Mouse (Mus musculus) cerebellum, adult 2 months (tissue): Measurements from ENCODE around the gene Lgi2.

ENCODE experiments used
- CTCF ChIP-seq: fragments of 200-500 bp; IDR thresholded peaks from 2 replicates; pipeline ENCODE4 v1.5.1; 2011; ENCODE audit warnings: low read depth, mild to moderate bottlenecking, control low read depth, low read length, moderate library complexity, borderline replicate concordance; ENCODE audit not compliant: insufficient read depth
- POLR2A ChIP-seq: fragments of 200-500 bp; IDR thresholded peaks from 2 replicates; pipeline ENCODE4 v1.6.1; 2011; ENCODE audit warnings: low read length, control low read depth, borderline replicate concordance; ENCODE audit not compliant: insufficient read depth

DNA sequence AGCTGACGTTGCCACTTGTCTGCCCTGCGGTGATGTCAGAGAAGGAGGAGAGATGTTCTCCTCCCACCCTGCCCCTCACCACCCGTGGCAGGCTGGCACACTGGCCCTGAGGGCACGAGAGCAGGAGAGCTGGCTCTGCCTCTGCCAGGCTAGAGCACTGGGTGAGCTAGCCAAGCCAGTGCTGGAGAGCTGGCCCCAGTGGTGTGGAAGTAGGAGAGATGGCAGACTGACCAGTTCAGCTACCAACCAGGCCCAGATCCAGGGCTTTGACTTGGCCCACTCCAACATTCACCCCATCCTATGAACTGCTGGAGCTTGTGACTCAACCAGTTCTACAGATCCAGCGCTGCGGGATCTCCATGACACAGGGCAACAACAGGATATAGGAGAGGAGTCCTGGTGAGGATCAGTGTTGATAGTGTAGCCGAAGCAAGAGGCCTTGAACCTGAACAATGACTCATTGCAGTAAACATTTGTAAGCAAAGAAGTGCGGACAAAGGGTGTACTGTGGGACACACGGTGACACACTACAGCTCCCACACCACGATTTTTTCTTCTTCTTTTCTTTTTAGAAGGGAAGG is 45.1 kb upstream of the Lgi2 start:
- no peak for TF ChIP-seq CTCF
- no peak for TF ChIP-seq POLR2A
